Mouse (Mus musculus): ENCODE measurements at regions not wholly inside any gene's neighbourhood (a gene's known extent, or its start where the extent isn't known, plus 50 kb on each side); places are given as distances from the start of the nearest gene placed in this dataset.
A peak's percentile ranks its signal among the peaks of the same experiment; 100 is the strongest.

DNA sequence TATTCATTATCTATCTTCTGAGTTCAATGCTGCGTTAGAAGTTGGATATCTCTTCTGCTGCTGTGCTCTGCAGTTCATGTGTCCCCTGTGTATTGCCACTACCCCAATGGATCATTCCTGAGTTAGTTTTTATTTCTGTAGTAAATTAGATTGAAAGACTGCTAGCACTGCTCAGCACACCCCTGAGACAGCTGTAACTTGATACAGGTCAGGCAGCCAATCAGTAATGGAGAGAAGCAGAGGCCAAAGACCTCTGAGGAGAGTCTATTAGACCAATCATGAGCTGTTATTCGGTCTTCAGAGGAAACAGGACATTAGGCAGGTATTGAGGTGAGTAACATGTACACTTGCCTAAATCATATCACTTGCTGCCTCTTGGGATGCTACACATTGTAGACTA is 837.5 kb upstream of the Chordc1 start:
- 62% methylated on average over 2 of the region's 2 CpGs for WGBS
- Histone ChIP-seq H3K4me3 (replicated peaks; ENCODE audit: low read length) (no peak overlapping the region), H3K4me1 (ENCODE audit: control insufficient read depth, insufficient read depth, low read length) (no peaks in the 10 kb centered on the region), H3K4me2 (ENCODE audit: low read depth, low read length) (no peak overlapping the region), H3K9ac (ENCODE audit: low read length) (no peak overlapping the region), H3K36me3 (ENCODE audit: control insufficient read depth, insufficient read depth, low read length) (no peaks in the 10 kb centered on the region), H3K9me3 (replicated peaks; ENCODE audit: control insufficient read depth, low read length) (no peaks in the 10 kb centered on the region), H3K27ac (ENCODE audit: low read length) (no peak overlapping the region), H3K27me3 (ENCODE audit: control insufficient read depth, insufficient read depth, low read length) (no peaks in the 10 kb centered on the region)
- no peak for ATAC-seq (ENCODE audit: insufficient read depth, low FRiP score)

DNA sequence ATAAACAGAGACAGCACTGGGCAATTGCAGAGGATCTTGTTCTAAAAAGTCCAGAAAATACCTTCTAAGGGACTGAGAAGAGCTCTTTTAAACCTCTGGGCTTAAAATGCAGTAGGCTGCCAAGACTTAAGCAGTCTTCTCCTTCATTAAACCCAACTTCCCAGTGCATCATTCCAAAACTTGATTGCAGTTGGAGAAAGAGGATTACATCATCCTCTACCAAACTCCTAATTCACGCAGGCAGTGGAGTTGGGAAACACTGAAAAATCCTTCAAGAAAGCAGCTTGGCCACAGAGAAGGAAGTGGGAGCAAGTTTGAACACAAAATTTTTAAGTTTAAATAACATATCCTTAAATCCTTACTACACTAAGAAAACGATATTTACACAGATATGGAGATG is 825.5 kb upstream of the Chordc1 start:
- H3K27me3 ChIP-seq (ENCODE audit: control insufficient read depth, insufficient read depth, low read length) = no peaks in the 10 kb centered on the region
- no peak for ATAC-seq (ENCODE audit: insufficient read depth, low FRiP score)
- H3K4me2 ChIP-seq (ENCODE audit: low read depth, low read length) = no peak overlapping the region
- no peak overlapping the region for H3K9ac ChIP-seq (ENCODE audit: low read length)
- H3K9me3 ChIP-seq (replicated peaks; ENCODE audit: control insufficient read depth, low read length) = no peaks in the 10 kb centered on the region
- H3K4me3 ChIP-seq (replicated peaks; ENCODE audit: low read length) = no peak overlapping the region
- H3K4me1 ChIP-seq (ENCODE audit: control insufficient read depth, insufficient read depth, low read length) = no peaks in the 10 kb centered on the region
- H3K27ac ChIP-seq (ENCODE audit: low read length) = no peak overlapping the region
- 64% methylated on average over 2 of the region's 2 CpGs for WGBS
- H3K36me3 ChIP-seq (ENCODE audit: control insufficient read depth, insufficient read depth, low read length) = no peaks in the 10 kb centered on the region

DNA sequence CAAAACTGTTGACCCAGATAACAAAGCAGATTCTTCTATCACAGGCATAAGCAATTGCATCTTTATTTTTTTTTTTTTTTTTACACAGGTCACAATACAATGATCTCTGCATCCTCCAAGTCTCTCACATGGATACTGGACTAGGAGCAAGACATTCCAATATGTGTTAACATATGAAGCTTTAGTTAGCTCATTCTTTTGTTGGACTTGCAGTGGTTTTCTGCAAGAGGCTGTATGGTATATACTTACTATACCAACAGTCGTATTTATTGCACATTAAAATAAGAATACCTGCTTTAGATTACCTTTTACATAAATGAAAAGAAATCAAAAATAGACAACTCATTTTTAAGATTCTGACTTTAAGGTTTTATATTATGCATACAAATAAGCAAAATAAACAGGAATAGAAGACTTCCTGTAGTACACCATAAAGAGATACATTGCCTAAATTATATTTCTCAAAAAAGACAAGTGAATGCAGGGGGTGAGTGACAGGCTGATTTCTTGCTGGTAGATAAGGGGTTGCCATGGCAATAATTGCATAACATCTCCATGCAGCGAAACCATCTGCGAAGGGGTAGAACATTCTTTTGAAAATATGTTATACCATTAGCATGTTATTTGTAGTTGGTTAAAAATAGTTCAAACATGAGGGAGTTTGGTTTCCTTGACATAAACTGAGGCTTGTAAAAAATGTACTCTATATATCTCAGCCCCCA is 807.1 kb upstream of the Chordc1 start:
- Histone ChIP-seq H3K27ac (ENCODE audit: low read length) (no peak overlapping the region), H3K36me3 (ENCODE audit: control insufficient read depth, insufficient read depth, low read length) (no peaks in the 10 kb centered on the region), H3K27me3 (ENCODE audit: control insufficient read depth, insufficient read depth, low read length) (no peaks in the 10 kb centered on the region), H3K9me3 (replicated peaks; ENCODE audit: control insufficient read depth, low read length) (no peaks in the 10 kb centered on the region), H3K4me3 (replicated peaks; ENCODE audit: low read length) (no peak overlapping the region), H3K9ac (ENCODE audit: low read length) (no peak overlapping the region), H3K4me1 (ENCODE audit: control insufficient read depth, insufficient read depth, low read length) (no peaks in the 10 kb centered on the region), H3K4me2 (ENCODE audit: low read depth, low read length) (no peak overlapping the region)
- WGBS = 72% methylated on average over 3 of the region's 3 CpGs
- no peak for ATAC-seq (ENCODE audit: insufficient read depth, low FRiP score)

DNA sequence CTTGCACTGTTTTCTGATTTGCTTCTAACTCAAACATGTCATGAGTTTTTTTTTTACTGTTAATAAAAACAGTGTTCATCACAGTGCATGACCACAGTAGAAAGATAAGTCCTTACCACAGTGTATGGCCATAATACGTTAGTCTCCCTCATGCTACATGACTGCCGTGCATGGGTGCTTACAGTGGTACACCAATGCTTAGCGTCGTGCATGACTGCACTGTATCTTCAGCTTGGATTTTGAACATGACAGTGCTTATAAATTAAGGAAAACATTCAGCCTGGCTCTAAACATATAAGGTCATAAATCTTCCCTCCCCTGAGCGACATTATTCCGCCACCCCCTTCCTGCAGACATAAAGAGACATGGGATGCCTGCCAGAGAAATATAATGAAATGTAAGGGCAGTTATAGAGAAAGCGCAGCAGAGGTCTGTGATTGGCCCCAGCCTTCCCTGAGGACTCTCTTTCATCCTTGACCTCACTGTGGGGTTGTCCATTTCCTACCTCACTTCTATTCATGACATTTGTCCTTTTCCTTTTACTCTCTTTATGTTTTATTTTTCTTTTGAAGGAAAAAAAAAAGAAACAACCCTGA is 791.7 kb upstream of the Chordc1 start:
- no peaks in the 10 kb centered on the region for H3K36me3 ChIP-seq (ENCODE audit: control insufficient read depth, insufficient read depth, low read length)
- H3K9ac ChIP-seq (ENCODE audit: low read length) = no peak overlapping the region
- 0 out of 2 replicates have a peak overlapping the region, but pooled peaks have one; percentile 12 for H3K4me2 ChIP-seq (ENCODE audit: low read depth, low read length)
- H3K4me1 ChIP-seq (ENCODE audit: control insufficient read depth, insufficient read depth, low read length) = no peaks in the 10 kb centered on the region
- WGBS = 39% methylated on average over 7 of the region's 7 CpGs
- no peak overlapping the region for H3K4me3 ChIP-seq (replicated peaks; ENCODE audit: low read length)
- peak; percentile 29; the same call in 1 of the 2 replicates for ATAC-seq (ENCODE audit: insufficient read depth, low FRiP score)
- H3K27me3 ChIP-seq (ENCODE audit: control insufficient read depth, insufficient read depth, low read length) = no peaks in the 10 kb centered on the region
- no peaks in the 10 kb centered on the region for H3K9me3 ChIP-seq (replicated peaks; ENCODE audit: control insufficient read depth, low read length)
- H3K27ac ChIP-seq (ENCODE audit: low read length) = no peak overlapping the region

DNA sequence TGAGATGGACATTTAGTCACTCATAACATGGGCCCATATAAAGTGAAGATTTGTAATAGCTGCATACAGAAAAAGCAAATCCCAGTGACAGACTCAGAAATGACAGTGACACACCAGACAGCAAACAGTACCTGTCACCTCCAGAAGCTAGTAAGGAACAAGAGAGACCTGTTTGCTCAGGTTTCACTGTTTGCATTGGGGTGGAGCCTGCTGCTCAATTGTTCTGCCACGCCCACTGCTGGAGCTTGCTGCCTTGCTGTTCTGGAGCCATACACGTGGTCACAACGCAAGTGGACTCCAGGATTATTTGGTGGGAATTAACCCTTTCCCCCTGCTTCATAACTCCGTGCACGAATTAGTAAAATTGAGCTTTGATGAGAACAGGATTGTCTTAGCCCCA is 783.2 kb upstream of the Chordc1 start:
- Histone ChIP-seq H3K27me3 (ENCODE audit: control insufficient read depth, insufficient read depth, low read length) (no peaks in the 10 kb centered on the region), H3K9ac (ENCODE audit: low read length) (no peak overlapping the region), H3K4me3 (replicated peaks; ENCODE audit: low read length) (no peak overlapping the region), H3K9me3 (replicated peaks; ENCODE audit: control insufficient read depth, low read length) (no peaks in the 10 kb centered on the region), H3K4me1 (ENCODE audit: control insufficient read depth, insufficient read depth, low read length) (no peaks in the 10 kb centered on the region), H3K27ac (ENCODE audit: low read length) (no peak overlapping the region), H3K4me2 (ENCODE audit: low read depth, low read length) (no peak overlapping the region), H3K36me3 (ENCODE audit: control insufficient read depth, insufficient read depth, low read length) (no peaks in the 10 kb centered on the region)
- peak; percentile 50; the same call in 1 of the 2 replicates for ATAC-seq (ENCODE audit: insufficient read depth, low FRiP score)
- WGBS = 49% methylated on average over 5 of the region's 5 CpGs

DNA sequence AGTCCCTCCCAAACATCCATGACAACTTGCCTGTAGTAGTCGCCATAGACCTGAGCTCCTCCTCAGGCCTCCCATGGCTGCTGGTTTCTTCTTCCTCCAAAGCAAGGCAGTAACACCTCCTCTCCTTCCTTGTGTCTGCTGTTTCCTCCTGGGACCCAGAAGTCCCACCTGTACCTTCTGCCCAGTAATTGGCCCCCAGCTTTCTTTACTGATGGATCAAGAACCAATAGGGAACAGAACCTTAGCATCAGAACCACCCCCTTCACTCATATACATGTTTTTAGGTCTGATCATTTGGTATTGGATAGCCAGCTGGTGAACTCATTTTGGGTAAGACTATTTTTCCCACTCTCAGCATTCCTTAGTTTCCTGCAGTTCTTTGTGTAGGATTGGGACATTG is 735.7 kb upstream of the Chordc1 start:
- Histone ChIP-seq H3K4me2 (ENCODE audit: low read depth, low read length) (no peak overlapping the region), H3K4me1 (ENCODE audit: control insufficient read depth, insufficient read depth, low read length) (no peaks in the 10 kb centered on the region), H3K36me3 (ENCODE audit: control insufficient read depth, insufficient read depth, low read length) (no peaks in the 10 kb centered on the region), H3K27ac (ENCODE audit: low read length) (no peak overlapping the region), H3K9ac (ENCODE audit: low read length) (no peak overlapping the region), H3K27me3 (ENCODE audit: control insufficient read depth, insufficient read depth, low read length) (no peaks in the 10 kb centered on the region), H3K9me3 (replicated peaks; ENCODE audit: control insufficient read depth, low read length) (no peaks in the 10 kb centered on the region), H3K4me3 (replicated peaks; ENCODE audit: low read length) (no peak overlapping the region)
- ATAC-seq (ENCODE audit: insufficient read depth, low FRiP score) = no peak
- 79% methylated on average over 1 of the region's 1 CpGs for WGBS

DNA sequence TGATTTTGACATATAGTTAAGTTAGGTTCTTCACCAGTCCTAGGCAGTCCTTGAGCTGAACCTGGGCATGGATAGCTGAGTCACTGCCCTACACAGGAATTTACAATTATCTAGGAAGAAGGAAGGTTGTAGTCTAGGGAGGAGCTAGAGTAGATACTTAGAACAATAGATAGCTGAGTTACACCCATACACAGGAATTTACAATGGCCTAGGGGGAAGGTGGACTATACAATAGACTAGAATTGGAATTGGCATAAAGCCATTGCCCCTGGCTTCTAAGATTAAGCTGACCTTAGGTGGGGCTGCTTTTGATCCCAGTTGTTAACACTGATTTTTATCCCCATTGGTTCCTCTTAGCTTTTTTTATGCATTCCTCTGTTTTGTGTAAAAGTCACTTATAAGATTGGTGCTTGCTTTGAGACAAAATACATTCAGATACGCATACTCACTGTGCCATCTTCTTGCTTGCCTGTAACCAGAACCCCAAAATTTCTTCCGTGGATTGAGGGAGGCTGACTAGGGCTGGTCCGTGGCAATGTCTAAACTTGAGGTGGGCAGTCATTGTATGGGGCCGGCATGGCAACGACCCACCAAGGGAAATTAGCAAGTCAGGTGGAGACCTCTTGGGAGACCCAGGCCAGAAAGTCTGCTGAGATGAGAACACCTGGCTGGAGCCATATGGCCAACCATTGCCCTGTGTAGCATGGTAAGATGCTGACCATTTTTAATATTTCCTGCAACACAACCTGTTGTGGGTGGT is 734.1 kb upstream of the Chordc1 start:
- Histone ChIP-seq H3K9ac (ENCODE audit: low read length) (no peak overlapping the region), H3K36me3 (ENCODE audit: control insufficient read depth, insufficient read depth, low read length) (no peaks in the 10 kb centered on the region), H3K4me3 (replicated peaks; ENCODE audit: low read length) (no peak overlapping the region), H3K27ac (ENCODE audit: low read length) (no peak overlapping the region), H3K4me2 (ENCODE audit: low read depth, low read length) (no peak overlapping the region), H3K9me3 (replicated peaks; ENCODE audit: control insufficient read depth, low read length) (no peaks in the 10 kb centered on the region), H3K27me3 (ENCODE audit: control insufficient read depth, insufficient read depth, low read length) (no peaks in the 10 kb centered on the region), H3K4me1 (ENCODE audit: control insufficient read depth, insufficient read depth, low read length) (no peaks in the 10 kb centered on the region)
- ATAC-seq (ENCODE audit: insufficient read depth, low FRiP score) = no peak
- WGBS = 85% methylated on average over 5 of the region's 5 CpGs

DNA sequence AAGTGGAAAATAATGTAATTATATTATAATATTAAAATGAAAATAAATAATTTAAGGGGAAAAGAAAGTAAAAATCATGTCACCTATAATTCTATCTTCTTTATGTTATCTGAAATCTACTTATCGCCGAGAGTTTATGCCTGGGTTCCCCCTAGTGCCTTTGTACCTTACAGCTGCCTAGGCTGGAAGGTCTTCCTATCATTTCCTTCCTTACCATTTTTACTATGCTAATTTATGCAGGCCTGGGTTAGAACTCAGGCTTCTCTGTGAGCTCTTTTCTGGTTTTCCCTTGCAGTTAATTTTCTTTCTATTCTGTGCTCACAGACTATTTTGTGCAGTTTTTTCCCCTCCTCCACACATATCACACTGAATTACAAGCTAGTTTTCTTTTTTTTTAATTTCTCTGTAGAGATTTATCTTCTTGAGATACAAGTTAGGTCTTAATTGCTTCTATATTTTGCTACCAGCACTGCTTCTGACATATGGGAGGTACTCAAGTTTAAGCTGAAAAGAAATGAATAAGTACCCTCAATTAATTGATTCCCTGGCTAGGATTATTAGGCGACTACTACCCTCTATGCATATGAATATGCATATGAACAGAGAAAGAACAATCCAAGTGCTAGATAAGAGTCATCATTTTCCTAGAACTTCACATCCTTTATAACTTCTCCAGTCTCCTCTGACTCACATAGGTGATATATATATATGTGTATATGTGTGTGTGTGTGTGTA is 724.0 kb upstream of the Chordc1 start:
- 66% methylated on average over 3 of the region's 3 CpGs for WGBS
- H3K36me3 ChIP-seq (ENCODE audit: control insufficient read depth, insufficient read depth, low read length) = no peaks in the 10 kb centered on the region

DNA sequence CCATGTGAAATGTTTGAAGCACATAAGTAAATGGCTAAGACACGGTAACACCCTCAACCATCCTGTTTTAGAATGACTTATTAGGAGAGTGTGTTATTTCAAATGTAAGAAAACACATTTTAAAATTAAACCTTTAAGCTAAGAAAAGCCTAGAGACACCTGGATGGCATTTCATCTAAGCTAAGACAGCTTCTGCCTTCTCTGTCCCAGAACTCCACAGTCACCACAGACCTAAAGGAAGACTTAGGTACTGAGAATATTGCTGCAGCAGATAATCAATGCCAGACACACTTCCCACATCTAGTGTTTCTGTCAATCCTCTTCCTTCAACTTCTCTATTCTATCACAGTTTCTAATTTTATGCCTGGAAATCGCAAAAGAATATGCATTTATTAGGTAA is 704.4 kb upstream of the Chordc1 start:
- Histone ChIP-seq H3K4me2 (ENCODE audit: low read depth, low read length) (no peak overlapping the region), H3K27ac (ENCODE audit: low read length) (no peak overlapping the region), H3K9ac (ENCODE audit: low read length) (no peak overlapping the region), H3K36me3 (ENCODE audit: control insufficient read depth, insufficient read depth, low read length) (no peaks in the 10 kb centered on the region), H3K27me3 (ENCODE audit: control insufficient read depth, insufficient read depth, low read length) (no peaks in the 10 kb centered on the region), H3K9me3 (replicated peaks; ENCODE audit: control insufficient read depth, low read length) (no peaks in the 10 kb centered on the region), H3K4me1 (ENCODE audit: control insufficient read depth, insufficient read depth, low read length) (no peaks in the 10 kb centered on the region), H3K4me3 (replicated peaks; ENCODE audit: low read length) (no peak overlapping the region)
- 77% methylated on average over 2 of the region's 2 CpGs for WGBS
- no peak for ATAC-seq (ENCODE audit: insufficient read depth, low FRiP score)

More for the DNA sequence above, 724.0 kb upstream of the Chordc1 start:
- no peak overlapping the region for H3K4me2 ChIP-seq (ENCODE audit: low read depth, low read length)
- ATAC-seq (ENCODE audit: insufficient read depth, low FRiP score) = no peak
- H3K4me3 ChIP-seq (replicated peaks; ENCODE audit: low read length) = no peak overlapping the region
- no peak overlapping the region for H3K27ac ChIP-seq (ENCODE audit: low read length)
- H3K4me1 ChIP-seq (ENCODE audit: control insufficient read depth, insufficient read depth, low read length) = no peaks in the 10 kb centered on the region
- H3K9me3 ChIP-seq (replicated peaks; ENCODE audit: control insufficient read depth, low read length) = no peaks in the 10 kb centered on the region
- H3K9ac ChIP-seq (ENCODE audit: low read length) = no peak overlapping the region
- no peaks in the 10 kb centered on the region for H3K27me3 ChIP-seq (ENCODE audit: control insufficient read depth, insufficient read depth, low read length)

All from stomach, embryonic 16.5 days (tissue).